Mouse (Mus musculus) layer of hippocampus, postnatal 14 days (tissue): ENCODE data around the gene Myo1d. TPM values are rescaled to one million over a fixed set of nuclear protein-coding genes. Genes with fewer than 3 reads are reported as not detected.

ENCODE experiments used
- DNase-seq, 2 experiments: peaks; one replicate each; pipeline ENCODE4 v3.0.0; 2021 to 2022; ENCODE audit warnings: low spot score in 2 of 2, mixed read lengths in 1 of 2
- long read RNA-seq, 2 experiments: library from polyadenylated mRNA; stranded (forward); transcript quantifications; one replicate each; pipeline ENCODE4 v2.0.0; 2021
- total RNA-seq, 2 experiments: library from RNA; stranded (reverse); gene quantifications; 2 replicates each; pipeline ENCODE4 v1.2.3; 2021

Gene Myo1d
- 1 to 10 TPM; 4.7 to 5.0 TPM for total RNA-seq
- long read RNA-seq, experiment 1, full-length matches to known transcripts: 1 of 2 reads
- long read RNA-seq, experiment 1, partial matches to known transcripts: 0 of 2 reads
- long read RNA-seq, experiment 1, other reads (novel, unspliced or antisense): 1 of 2 reads
- long read RNA-seq, experiment 2, full-length matches to known transcripts: 1 of 4 reads
- long read RNA-seq, experiment 2, partial matches to known transcripts: 2 of 4 reads
- long read RNA-seq, experiment 2, other reads (novel, unspliced or antisense): 1 of 4 reads

- peak; percentile 73 to 76 for DNase-seq
These were observed at the start of gene Myo1d for GRCm38 (mm10) chr11:80779527-80780344. Gene Myo1d, minus strand, starts transcription at chr11:80780025.

- DNase-seq: no peak
These were observed 42.0 kb upstream of the Myo1d start for GRCm38 (mm10) chr11:80821794-80822193.

- peak; percentile 14 to 31 for DNase-seq
These were observed 41.5 kb upstream of the Myo1d start for GRCm38 (mm10) chr11:80821296-80821695.

GRCm38 (mm10) chr11:80820085-80820484 is 40.3 kb upstream of the Myo1d start:
- DNase-seq: no peak

- DNase-seq: peak; percentile 52 to 69
These were observed 38.4 kb upstream of the Myo1d start for GRCm38 (mm10) chr11:80818060-80818697.

- no peak for DNase-seq
These were observed 35.5 kb upstream of the Myo1d start for GRCm38 (mm10) chr11:80815354-80815753.

GRCm38 (mm10) chr11:80811156-80811555 is 31.3 kb upstream of the Myo1d start:
- no peak for DNase-seq

- DNase-seq: no peak
These were observed 30.4 kb upstream of the Myo1d start, which contains the start of gene Tmem98 for GRCm38 (mm10) chr11:80809993-80810821. Gene Tmem98, plus strand, starts transcription at chr11:80810175.

- DNase-seq: no peak
These were observed 29.8 kb upstream of the Myo1d start for GRCm38 (mm10) chr11:80809666-80809992.

- no peak for DNase-seq
These were observed 28.8 kb upstream of the Myo1d start for GRCm38 (mm10) chr11:80808551-80809070.

- DNase-seq: no peak
These were observed 22.9 kb upstream of the Myo1d start for GRCm38 (mm10) chr11:80802706-80803105.

GRCm38 (mm10) chr11:80799979-80800378 is 20.2 kb upstream of the Myo1d start:
- no peak for DNase-seq

- DNase-seq: no peak
These were observed 15.6 kb upstream of the Myo1d start for GRCm38 (mm10) chr11:80795431-80795830.

GRCm38 (mm10) chr11:80794290-80794689 is 14.5 kb upstream of the Myo1d start:
- no peak for DNase-seq

- DNase-seq: no peak
These were observed 13.6 kb upstream of the Myo1d start for GRCm38 (mm10) chr11:80793386-80793785.

- no peak for DNase-seq
These were observed 12.0 kb upstream of the Myo1d start for GRCm38 (mm10) chr11:80791677-80792432.

- no peak for DNase-seq
These were observed 10.6 kb upstream of the Myo1d start for GRCm38 (mm10) chr11:80790413-80790812.

GRCm38 (mm10) chr11:80789647-80790240 is 9.9 kb upstream of the Myo1d start:
- no peak for DNase-seq

- DNase-seq: no peak
These were observed 5.8 kb upstream of the Myo1d start for GRCm38 (mm10) chr11:80785672-80786071.

GRCm38 (mm10) chr11:80784294-80784743 is 4.5 kb upstream of the Myo1d start:
- no peak for DNase-seq
